Mouse (Mus musculus) CH12.LX (cell line): ENCODE results near the gene Myo1h. TPM values are rescaled to one million over a fixed set of nuclear protein-coding genes. Genes with fewer than 3 reads are reported as not detected.

Experiments used
- DNase-seq: peaks from one replicate; pipeline ENCODE4 v3.0.0-alpha.2; 2013; ENCODE audit errors: extremely low read depth
- H3K27ac ChIP-seq: 2 replicates; pipeline ENCODE4 v1.5.1; 2012; ENCODE audit warnings: low read depth, mild to moderate bottlenecking, control low read depth, moderate library complexity; ENCODE audit not compliant: insufficient read depth
- H3K27me3 ChIP-seq: replicated peaks from 2 replicates; pipeline ENCODE3; 2012; ENCODE audit warnings: inconsistent platforms
- H3K36me3 ChIP-seq, 2 experiments: replicated peaks in 1 of 2; 2 replicates each; pipeline versions ENCODE3 to v1.6.1; 2012; ENCODE audit warnings: inconsistent platforms in 1 of 2, low read length in 1 of 2, mild to moderate bottlenecking in 1 of 2, mixed read lengths in 1 of 2, moderate library complexity in 1 of 2; ENCODE audit not compliant: control insufficient read depth in 1 of 2, insufficient read depth in 1 of 2
- H3K4me1 ChIP-seq, 2 experiments: 2 replicates each; pipeline ENCODE4 v1.6.1; 2012; ENCODE audit warnings: inconsistent platforms in 1 of 2, moderate library complexity in 1 of 2; ENCODE audit not compliant: insufficient read depth in 2 of 2, control insufficient read depth in 1 of 2
- H3K4me2 ChIP-seq: 2 replicates; pipeline ENCODE4 v1.6.1; 2012; ENCODE audit warnings: low read depth, mild to moderate bottlenecking, control low read depth; ENCODE audit not compliant: poor library complexity, insufficient read depth, severe bottlenecking
- H3K4me3 ChIP-seq, 3 experiments: fragments of 150-350 bp in 1 of 3; sonication (generic) in 1 of 3; replicated peaks in 1 of 3; 2 replicates each; pipeline versions ENCODE3 to v1.5.1; 2011 to 2012; ENCODE audit warnings: low read depth in 2 of 3, low read length in 2 of 3, mild to moderate bottlenecking in 2 of 3, moderate library complexity in 2 of 3, control low read depth in 1 of 3, improper control_type of control experiment in 1 of 3, inconsistent platforms in 1 of 3, mixed read lengths in 1 of 3; ENCODE audit not compliant: poor library complexity in 1 of 3
- H3K79me2 ChIP-seq: replicated peaks from 2 replicates; pipeline ENCODE4 v1.6.1; 2012; ENCODE audit warnings: mild to moderate bottlenecking, moderate library complexity; ENCODE audit not compliant: control insufficient read depth, poor library complexity, insufficient read depth, severe bottlenecking; ENCODE audit errors: extremely low read depth
- H3K9ac ChIP-seq: 2 replicates; pipeline ENCODE4 v1.6.1; 2012; ENCODE audit warnings: low read depth, mild to moderate bottlenecking, control low read depth, moderate library complexity; ENCODE audit not compliant: insufficient read depth
- H3K9me3 ChIP-seq: replicated peaks from 2 replicates; pipeline ENCODE3; 2012; ENCODE audit warnings: low read length, inconsistent platforms, mixed read lengths
- BHLHE40 ChIP-seq: IDR thresholded peaks from 2 replicates; pipeline ENCODE4 v1.6.1; 2011; ENCODE audit warnings: mild to moderate bottlenecking, low read depth, low read length, improper control_type of control experiment
- CHD1 ChIP-seq: IDR thresholded peaks from 2 replicates; pipeline ENCODE4 v1.6.1; 2012; ENCODE audit warnings: low read depth, low read length, improper control_type of control experiment, inconsistent platforms
- CTCF ChIP-seq, 2 experiments: IDR thresholded peaks in 1 of 2; conservative IDR thresholded peaks in 1 of 2; 2 replicates each; pipeline ENCODE4 v1.5.1; 2011 to 2012; ENCODE audit warnings: low read depth in 2 of 2, low read length in 2 of 2, improper control_type of control experiment in 1 of 2, inconsistent platforms in 1 of 2, mild to moderate bottlenecking in 1 of 2, moderate library complexity in 1 of 2
- E2F4 ChIP-seq: IDR thresholded peaks from 2 replicates; pipeline ENCODE4 v1.6.1; 2011; ENCODE audit warnings: low read depth, low read length, improper control_type of control experiment; ENCODE audit not compliant: insufficient replicate concordance
- ELF1 ChIP-seq: IDR thresholded peaks from 2 replicates; pipeline ENCODE4 v1.6.1; 2014; ENCODE audit warnings: low read depth, mild to moderate bottlenecking, inconsistent platforms, low read length, improper control_type of control experiment
- ETS1 ChIP-seq: conservative IDR thresholded peaks from 2 replicates; pipeline ENCODE4 v1.6.1; 2012; ENCODE audit warnings: low read depth, mild to moderate bottlenecking, inconsistent platforms, low read length, improper control_type of control experiment, moderate library complexity
- GABPA ChIP-seq: IDR thresholded peaks from 2 replicates; pipeline ENCODE4 v1.6.1; 2012; ENCODE audit warnings: low read depth, low read length, improper control_type of control experiment, inconsistent platforms; ENCODE audit not compliant: insufficient replicate concordance
- HCFC1 ChIP-seq: IDR thresholded peaks from 2 replicates; pipeline ENCODE4 v1.6.1; 2012; ENCODE audit warnings: low read depth, mild to moderate bottlenecking, inconsistent platforms, low read length, improper control_type of control experiment
- IRF4 ChIP-seq: IDR thresholded peaks from 2 replicates; pipeline ENCODE4 v1.6.1; 2014; ENCODE audit warnings: low read depth, mild to moderate bottlenecking, inconsistent platforms, low read length, improper control_type of control experiment
- JUND ChIP-seq: conservative IDR thresholded peaks from 2 replicates; pipeline ENCODE4 v1.6.1; 2011; ENCODE audit warnings: low read depth, low read length, improper control_type of control experiment
- KAT2A ChIP-seq: IDR thresholded peaks from 2 replicates; pipeline ENCODE4 v1.6.1; 2012; ENCODE audit warnings: low read length, improper control_type of control experiment, inconsistent platforms; ENCODE audit not compliant: insufficient replicate concordance
- MAFK ChIP-seq: IDR thresholded peaks from 2 replicates; pipeline ENCODE4 v1.6.1; 2011; ENCODE audit warnings: low read length, improper control_type of control experiment; ENCODE audit not compliant: insufficient replicate concordance
- MAX ChIP-seq: IDR thresholded peaks from 2 replicates; pipeline ENCODE4 v1.6.1; 2011; ENCODE audit warnings: low read length, improper control_type of control experiment
- MAZ ChIP-seq: IDR thresholded peaks from 2 replicates; pipeline ENCODE4 v1.6.1; 2012; ENCODE audit warnings: low read depth, mild to moderate bottlenecking, inconsistent platforms, low read length, improper control_type of control experiment, moderate library complexity
- MXI1 ChIP-seq: IDR thresholded peaks from 2 replicates; pipeline ENCODE4 v1.6.1; 2011; ENCODE audit warnings: mild to moderate bottlenecking, low read depth, low read length, improper control_type of control experiment
- MYC ChIP-seq: IDR thresholded peaks from 2 replicates; pipeline ENCODE4 v1.6.1; 2011; ENCODE audit warnings: low read depth, mild to moderate bottlenecking, improper control_type of control experiment, low read length
- POLR2AphosphoS2 ChIP-seq: IDR thresholded peaks from 2 replicates; pipeline ENCODE4 v1.6.1; 2011; ENCODE audit warnings: low read depth, low read length, improper control_type of control experiment
- RAD21 ChIP-seq: IDR thresholded peaks from 2 replicates; pipeline ENCODE4 v1.6.1; 2011; ENCODE audit warnings: low read depth, mild to moderate bottlenecking, low read length, improper control_type of control experiment, moderate library complexity
- SIN3A ChIP-seq: IDR thresholded peaks from 2 replicates; pipeline ENCODE4 v1.6.1; 2012; ENCODE audit warnings: low read length, improper control_type of control experiment, inconsistent platforms
- UBTF ChIP-seq: IDR thresholded peaks from 2 replicates; pipeline ENCODE4 v1.6.1; 2012; ENCODE audit warnings: low read depth, mild to moderate bottlenecking, inconsistent platforms, low read length, improper control_type of control experiment, moderate library complexity
- USF1 ChIP-seq: IDR thresholded peaks from 2 replicates; pipeline ENCODE4 v1.6.1; 2014; ENCODE audit warnings: low read depth, mild to moderate bottlenecking, inconsistent platforms, low read length, improper control_type of control experiment
- USF2 ChIP-seq: conservative IDR thresholded peaks from 2 replicates; pipeline ENCODE4 v1.6.1; 2011; ENCODE audit warnings: low read depth, low read length, improper control_type of control experiment
- ZC3H11A ChIP-seq: IDR thresholded peaks from 2 replicates; pipeline ENCODE4 v1.6.1; 2012; ENCODE audit warnings: low read depth, mild to moderate bottlenecking, inconsistent platforms, low read length, improper control_type of control experiment
- ZKSCAN1 ChIP-seq: IDR thresholded peaks from 2 replicates; pipeline ENCODE4 v1.6.1; 2012; ENCODE audit warnings: low read depth, inconsistent platforms, low read length, improper control_type of control experiment, borderline replicate concordance
- ZMIZ1 ChIP-seq: IDR thresholded peaks from 2 replicates; pipeline ENCODE4 v1.6.1; 2012; ENCODE audit warnings: low read depth, mild to moderate bottlenecking, inconsistent platforms, low read length, improper control_type of control experiment
- ZNF384 ChIP-seq: IDR thresholded peaks from 2 replicates; pipeline ENCODE4 v1.6.1; 2012; ENCODE audit warnings: low read depth, low read length, improper control_type of control experiment, inconsistent platforms
- dilution Hi-C: fragments of 300-500 bp; cut with MboI; formaldehyde crosslinking; loops from 2 replicates; pipeline ENCODE4 v1.14.3; 2020; ENCODE audit warnings: low sequenced_read_pairs; ENCODE audit not compliant: extremely low pct_unique_long_range_greater_than_20kb, extremely low pct_ligation_motif_present
- in situ Hi-C: fragments of 300-500 bp; cut with MboI; formaldehyde crosslinking; loops from 3 replicates; pipeline ENCODE4 v1.14.3; 2019; ENCODE audit warnings: low sequenced_read_pairs, low pct_ligation_motif_present, low pct_unique_long_range_greater_than_20kb, mixed read lengths
- polyA plus RNA-seq: library from polyadenylated mRNA; unstranded; fragments of >175 nt; gene quantifications from 2 replicates; pipeline ENCODE4 v1.2.1, GENCODE M21; 2012; ENCODE audit warnings: low read depth; ENCODE audit not compliant: insufficient read length
- total RNA-seq, 2 experiments: library from RNA; depleted of rRNA; stranded (reverse); fragments of 300-350 nt in 1 of 2; fragments of >200 nt in 1 of 2; gene quantifications; 2 replicates each; pipeline ENCODE4 v1.2.3; 2012 to 2014

The Myo1h gene
- total and polyA plus RNA-seq, 3 experiments = 1.1 to 4.4 (median 1.8) TPM

GRCm38 (mm10) chr5:114393169-114393568 is 104.2 kb downstream of the Myo1h start:
- TF ChIP-seq ZMIZ1 (no peak), CHD1 (no peak), GABPA (no peak), IRF4 (no peak), CTCF (conservative IDR thresholded peaks at IDR 0.05 in 1 of 2, IDR thresholded peaks at IDR 0.05 in 1 of 2; ENCODE audit: low read depth in 2 of 2, low read length in 2 of 2) (no peak), MAZ (no peak), KAT2A (no peak), MXI1 (no peak), ELF1 (no peak), MYC (no peak)
- H3K4me3 ChIP-seq = no peak overlapping the region
- DNase-seq = no peak
- dilution Hi-C loops = no loop called here
- H3K4me2 ChIP-seq = no peak overlapping the region
- H3K36me3 ChIP-seq = peaks cover 78 to 100% of the 10 kb centered on the region in 2 experiments
- no peaks in the 10 kb centered on the region for H3K27me3 ChIP-seq
- no peaks in the 10 kb centered on the region for H3K79me2 ChIP-seq
- in situ Hi-C loops = no loop called here
- H3K4me1 ChIP-seq = peaks cover 5 to 14% of the 10 kb centered on the region in 2 experiments; a peak in 3 of 4 replicates
- no peak overlapping the region for H3K27ac ChIP-seq
- no peaks in the 10 kb centered on the region for H3K9me3 ChIP-seq
- no peak overlapping the region for H3K9ac ChIP-seq

GRCm38 (mm10) chr5:114406592-114406991 is 117.6 kb downstream of the Myo1h start:
- H3K79me2 ChIP-seq = no peaks in the 10 kb centered on the region
- DNase-seq = no peak
- H3K4me3 ChIP-seq = no peak overlapping the region
- H3K36me3 ChIP-seq = peaks cover 98 to 100% of the 10 kb centered on the region in 2 experiments
- no peaks in the 10 kb centered on the region for H3K4me1 ChIP-seq
- H3K9me3 ChIP-seq = no peaks in the 10 kb centered on the region
- TF ChIP-seq MYC (no peak), MAZ (no peak), RAD21 (no peak), UBTF (no peak), ZC3H11A (no peak), MXI1 (no peak), ZKSCAN1 (no peak), E2F4 (no peak), BHLHE40 (no peak), MAFK (no peak), POLR2AphosphoS2 (no peak), ZNF384 (no peak), SIN3A (no peak), USF2 (no peak), ETS1 (no peak), USF1 (no peak), HCFC1 (no peak), JUND (no peak), MAX (no peak)
- no peak overlapping the region for H3K4me2 ChIP-seq
- H3K27me3 ChIP-seq = no peaks in the 10 kb centered on the region
- dilution Hi-C loops (no loop called here), in situ Hi-C loops (no loop called here)
- no peak overlapping the region for H3K9ac ChIP-seq
- no peak overlapping the region for H3K27ac ChIP-seq
